Mouse (Mus musculus) heart, postnatal 14 days (tissue): ENCODE measurements around the gene Lrrc8d. TPM values are rescaled to one million over a fixed set of nuclear protein-coding genes. Genes with fewer than 3 reads are reported as not detected.
A peak's percentile ranks its signal among the peaks of the same experiment; 100 is the strongest.

Source experiments
- DNase-seq, 2 experiments: peaks; one replicate each; pipeline ENCODE4 v3.0.0; 2021 to 2022
- intact Hi-C: fragments of 180-260 bp; cut with DNase I; formaldehyde crosslinking; loops from one replicate; pipeline ENCODE4 v1.15.1; 2025
- long read RNA-seq, 2 experiments: library from polyadenylated mRNA; stranded (forward); transcript quantifications; one replicate each; pipeline ENCODE4 v2.0.0; 2021
- total RNA-seq, 2 experiments: library from RNA; stranded (reverse); gene quantifications; 2 replicates each; pipeline ENCODE4 v1.2.3; 2021

Lrrc8d gene
- total RNA-seq = 10 to 100 TPM; 11.6 to 14.9 TPM
- long read RNA-seq, experiment 1, transcript Lrrc8d-201 (3 exons, 3,923 nt) = major isoform, 6 of 9 reads
- long read RNA-seq, experiment 1, partial matches to known transcripts = 0 of 9 reads
- long read RNA-seq, experiment 1, other reads (novel, unspliced or antisense) = 2 of 9 reads
- long read RNA-seq, experiment 2, partial matches to known transcripts = 0 of 8 reads
- long read RNA-seq, experiment 2, other reads (novel, unspliced or antisense) = 3 of 8 reads

DNA sequence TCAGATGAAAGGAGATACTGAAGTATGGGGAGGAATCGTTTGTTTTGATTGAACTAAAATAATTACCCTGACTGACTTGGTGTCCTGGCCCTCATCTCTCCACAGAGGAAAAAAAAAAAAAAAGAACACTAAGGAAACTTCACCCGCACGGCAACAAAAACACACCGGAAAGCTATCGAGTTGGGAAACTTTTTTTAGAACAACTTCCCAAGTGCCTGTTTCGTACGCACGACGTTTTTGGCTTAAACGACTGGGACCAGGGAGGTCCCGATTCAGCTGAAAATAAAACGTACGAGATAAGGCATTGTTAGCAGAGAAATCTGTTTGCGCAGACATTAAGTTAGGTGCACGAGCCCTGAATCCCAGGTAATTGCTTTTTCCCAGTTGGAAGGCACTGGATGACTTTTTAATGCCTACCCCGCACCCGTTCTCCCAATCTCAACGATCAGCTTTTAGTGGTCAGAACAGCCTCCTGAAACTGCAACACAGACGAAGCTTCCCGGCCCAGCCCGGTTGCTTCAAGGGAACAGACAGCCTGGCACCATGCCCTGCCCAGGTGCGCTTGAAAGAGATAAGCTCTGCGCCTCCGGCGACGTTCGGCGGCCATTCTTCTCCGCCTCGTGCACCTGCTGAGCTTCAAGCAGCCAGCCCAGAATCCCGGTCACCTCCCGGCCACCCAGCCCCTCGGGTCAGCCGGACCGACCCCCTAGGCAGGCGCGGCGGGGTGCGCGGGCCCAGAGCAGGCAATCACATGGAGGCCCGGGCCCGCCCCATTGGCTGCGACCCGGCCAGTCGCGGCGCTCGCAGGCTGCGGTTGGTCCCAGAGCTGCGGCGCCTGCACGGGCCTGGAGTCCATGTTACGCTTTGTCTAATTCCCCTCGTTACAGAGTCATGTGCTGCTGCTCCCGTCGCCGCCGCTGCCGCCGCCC is at the start of gene Lrrc8d:
Gene Lrrc8d, plus strand, starts transcription at position 829 of the 929 bp plus-strand sequence.
- peak; percentile 90 for DNase-seq
- intact Hi-C loops = loop anchor here (5.0 kb wide), 1 partner anchor 93 kb away; no protein-coding TSS in a partner anchor

GRCm38 (mm10) chr5:105650728-105651479 is 48.9 kb upstream of the Lrrc8d start:
- intact Hi-C loops = loop anchor here (5.0 kb wide), 1 partner anchor 64 kb away; no protein-coding TSS in a partner anchor

DNA sequence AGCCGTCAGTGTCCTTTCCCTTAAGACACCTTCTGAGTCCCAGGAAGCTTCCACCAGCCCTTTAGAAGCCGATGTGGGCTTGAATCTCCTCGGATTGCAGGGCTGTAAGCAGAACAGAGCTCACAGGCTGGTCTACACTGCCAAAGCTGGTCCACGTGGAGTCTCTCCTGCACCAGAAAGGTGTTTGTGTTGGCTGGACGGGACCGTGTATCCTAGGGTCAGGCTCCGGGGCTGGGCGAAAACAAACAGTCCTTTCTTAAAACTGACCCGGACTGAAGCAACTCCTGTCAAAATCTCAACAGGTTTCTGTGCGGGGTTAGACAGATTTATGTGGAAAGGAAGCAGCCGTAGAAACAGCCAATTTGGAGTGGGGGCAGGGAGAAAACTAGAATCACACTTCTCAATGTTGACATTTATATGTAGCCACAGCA is 48.2 kb upstream of the Lrrc8d start:
- intact Hi-C loops = loop anchor here (5.0 kb wide), 1 partner anchor 64 kb away; no protein-coding TSS in a partner anchor
- no peak for DNase-seq

More at GRCm38 (mm10) chr5:105650728-105651479, 48.9 kb upstream of the Lrrc8d start:
- DNase-seq = no peak

GRCm38 (mm10) chr5:105654237-105655063 is 45.3 kb upstream of the Lrrc8d start:
- peak; percentile 84 to 89 for DNase-seq
- intact Hi-C loops = loop anchor here (1.0 to 5.0 kb wide), 4 partner anchors 67 to 249 kb away; partner anchors contain the start of gene Lrrc8c

- intact Hi-C loops = loop anchor here (2.0 kb wide), 1 partner anchor 162 kb away; no protein-coding TSS in a partner anchor
Measured at GRCm38 (mm10) chr5:105655100-105655734, 44.6 kb upstream of the Lrrc8d start.

GRCm38 (mm10) chr5:105661894-105662293 is 37.9 kb upstream of the Lrrc8d start:
- no peak for DNase-seq
- intact Hi-C loops = no loop called here

More at GRCm38 (mm10) chr5:105655100-105655734, 44.6 kb upstream of the Lrrc8d start:
- DNase-seq = no peak

DNA sequence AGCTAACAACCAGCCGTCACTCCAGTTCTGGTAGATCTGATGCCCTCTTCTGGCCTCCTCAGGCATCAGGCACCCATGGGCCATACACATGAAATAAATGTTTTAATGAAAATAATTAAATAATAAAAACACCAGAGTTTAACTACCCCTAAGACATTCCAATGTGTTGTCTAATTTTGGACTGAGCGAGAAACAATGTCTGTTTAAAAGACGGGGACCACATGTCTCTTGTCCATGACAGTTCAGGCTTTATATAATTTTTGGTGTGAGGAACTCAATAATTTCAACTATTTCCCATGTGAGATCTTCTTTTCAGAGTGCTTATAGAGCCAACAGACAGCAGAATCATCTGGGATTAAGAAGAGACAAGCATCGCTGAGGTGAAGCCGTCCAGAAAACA is 32.8 kb upstream of the Lrrc8d start:
- intact Hi-C loops = no loop called here
- DNase-seq = no peak

GRCm38 (mm10) chr5:105667411-105667810 is 32.4 kb upstream of the Lrrc8d start:
- DNase-seq = peak; percentile 33 to 52
- intact Hi-C loops = no loop called here

DNA sequence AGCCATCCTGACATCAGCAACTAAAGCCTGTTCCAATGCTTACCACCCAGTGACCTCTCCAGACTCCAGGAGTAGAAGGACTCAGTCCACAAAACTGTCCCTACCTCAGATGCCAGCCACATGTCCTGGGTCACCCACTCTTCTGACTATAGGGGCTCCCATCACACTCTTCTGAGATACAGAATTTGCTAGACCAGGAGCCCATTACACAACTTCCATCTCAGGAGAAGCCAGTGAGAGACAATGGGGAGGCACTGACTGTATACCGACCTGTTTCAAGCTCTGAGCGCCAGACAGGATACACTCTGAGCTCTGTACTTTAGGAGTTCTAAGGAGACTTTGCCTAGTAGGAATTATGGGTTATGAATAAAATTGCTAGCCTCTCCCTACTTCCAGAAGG is 30.7 kb upstream of the Lrrc8d start:
- no peak for DNase-seq
- intact Hi-C loops = no loop called here

DNA sequence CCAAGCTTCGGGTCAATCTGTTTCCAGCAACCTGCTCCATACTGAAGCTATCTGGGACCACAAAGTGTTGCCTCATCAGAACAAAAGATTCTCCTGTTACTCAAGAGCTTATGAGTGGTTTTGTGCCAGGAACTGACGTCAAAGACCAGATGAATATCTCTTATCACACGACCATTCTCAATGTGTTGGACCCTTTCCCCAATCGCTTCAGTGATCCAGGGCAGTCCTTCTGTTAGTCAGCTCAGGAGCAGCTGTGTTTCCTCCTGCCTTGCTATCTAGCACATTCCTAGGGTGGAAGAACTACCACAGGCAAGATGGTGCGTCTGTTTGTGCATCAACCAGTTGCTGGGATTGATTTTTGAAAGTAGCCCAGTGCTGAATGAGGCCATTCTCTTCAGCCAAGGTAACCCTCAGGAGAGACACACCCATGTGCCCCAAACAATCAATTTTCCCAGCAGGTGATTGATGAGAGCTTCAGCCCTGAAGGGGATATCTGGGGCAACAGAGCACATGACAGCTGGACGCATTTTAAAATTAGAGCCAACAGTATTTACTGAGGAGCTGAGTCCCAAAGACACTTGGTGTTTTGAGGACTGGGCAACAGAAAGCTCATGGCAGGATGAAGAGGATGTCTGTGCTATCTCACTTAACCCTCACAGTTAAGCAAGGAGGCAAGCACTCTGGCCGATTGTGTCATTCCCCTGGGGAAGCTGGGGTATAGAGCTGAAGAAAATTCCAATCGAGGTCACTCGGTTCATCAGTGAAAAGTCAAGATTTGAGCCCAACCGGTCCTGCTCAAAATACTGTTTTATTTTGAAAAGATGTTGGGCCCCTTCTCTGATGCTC is 30.0 kb upstream of the Lrrc8d start:
- no peak for DNase-seq
- intact Hi-C loops = no loop called here

DNA sequence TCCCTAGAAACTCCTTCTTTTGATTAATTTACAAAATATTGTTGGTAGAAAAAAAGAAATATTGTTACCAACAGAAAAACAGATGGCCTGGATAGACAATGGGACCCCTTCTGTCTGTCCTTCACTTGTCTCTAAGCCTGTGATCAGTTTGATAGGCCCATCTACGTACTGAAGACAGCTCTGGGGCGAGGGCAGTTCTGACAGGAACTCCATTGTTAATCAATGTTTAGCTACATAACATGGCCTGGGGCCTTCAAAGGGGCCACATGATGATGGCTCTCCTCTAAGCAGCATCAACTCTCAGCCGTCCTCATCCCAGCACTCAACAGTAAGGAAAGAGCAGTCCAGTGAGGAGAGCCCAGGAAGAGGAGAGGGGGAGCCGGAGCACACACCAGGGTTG is 27.4 kb upstream of the Lrrc8d start:
- DNase-seq = no peak
- intact Hi-C loops = no loop called here

DNA sequence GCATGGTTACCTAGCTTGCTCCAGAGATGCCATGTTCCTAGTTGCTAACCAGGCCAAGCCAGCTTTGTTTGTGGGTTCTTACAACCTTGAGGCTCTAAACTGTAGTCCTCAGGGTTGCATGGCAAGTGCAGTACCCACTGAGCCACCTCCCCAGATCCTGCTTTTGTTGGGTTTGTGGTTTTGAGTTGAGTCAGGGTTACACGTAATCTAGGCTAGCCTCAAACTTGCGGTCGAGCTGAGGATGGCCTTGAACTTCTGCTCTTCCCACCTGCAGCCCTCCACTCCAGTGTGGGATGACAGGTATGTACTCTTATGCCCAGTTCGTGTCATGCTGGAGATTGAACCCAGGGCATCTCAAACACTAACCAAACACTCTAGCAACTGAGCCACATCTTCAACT is 24.3 kb upstream of the Lrrc8d start:
- no peak for DNase-seq
- intact Hi-C loops = no loop called here

DNA sequence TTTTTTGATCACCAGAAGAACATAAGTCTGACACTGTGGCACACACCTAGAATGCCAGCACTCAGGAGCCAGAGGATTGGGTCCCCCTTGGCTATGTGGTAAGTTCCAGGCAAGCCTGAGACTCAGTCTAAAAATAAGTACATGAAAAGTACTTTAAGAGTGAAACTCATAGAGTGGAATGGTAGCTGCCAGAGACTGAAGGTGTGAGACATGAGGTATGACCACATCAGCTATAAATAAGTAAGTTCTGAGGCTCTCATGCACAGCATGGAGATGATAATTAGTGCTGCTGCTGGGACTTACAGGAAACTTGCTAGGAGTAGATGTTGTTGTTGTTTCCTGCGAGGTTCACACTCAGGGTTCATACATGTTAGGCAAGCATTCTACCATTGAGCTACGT is 22.7 kb upstream of the Lrrc8d start:
- no peak for DNase-seq
- intact Hi-C loops = no loop called here

DNA sequence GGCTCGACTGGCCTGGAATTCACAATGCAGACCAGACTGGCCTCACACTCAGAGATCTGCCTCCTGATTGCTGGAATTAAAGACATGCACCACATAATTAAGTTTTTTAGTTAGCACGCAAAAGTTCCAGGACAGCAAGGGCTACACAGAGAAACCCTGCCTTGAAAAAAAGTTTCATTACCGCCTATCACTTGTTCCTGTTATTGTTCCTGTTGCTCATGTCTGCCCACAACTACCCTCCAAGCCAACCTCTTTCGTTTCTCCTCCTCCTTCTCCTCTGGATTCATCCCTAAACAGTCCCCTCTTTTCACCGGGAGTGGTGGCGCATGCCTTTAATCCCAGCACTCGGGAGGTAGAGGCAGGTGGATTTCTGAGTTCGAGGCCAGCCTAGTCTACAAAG is 21.5 kb upstream of the Lrrc8d start:
- no peak for DNase-seq

DNA sequence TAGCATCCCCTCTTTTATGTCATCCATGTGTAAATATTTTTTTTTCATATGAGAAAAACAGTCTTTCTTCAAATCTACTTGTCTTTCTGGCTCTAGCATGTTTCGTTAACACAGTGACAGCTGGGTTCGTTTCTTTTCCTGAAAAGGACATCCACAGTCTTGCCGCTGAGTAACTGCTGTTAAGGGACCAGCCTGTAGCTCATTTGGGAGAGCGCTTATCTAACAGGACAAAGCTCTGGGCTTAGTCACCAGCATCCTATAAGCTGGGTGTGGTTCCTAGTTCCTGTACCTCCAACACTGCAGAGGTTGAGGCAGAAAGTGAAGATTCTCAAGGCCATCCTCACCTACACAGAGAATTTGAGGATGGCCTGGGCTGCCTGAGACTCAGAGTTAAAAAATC is 20.5 kb upstream of the Lrrc8d start:
- intact Hi-C loops = no loop called here
- no peak for DNase-seq

More for the DNA sequence above, 21.5 kb upstream of the Lrrc8d start:
- intact Hi-C loops = no loop called here

DNA sequence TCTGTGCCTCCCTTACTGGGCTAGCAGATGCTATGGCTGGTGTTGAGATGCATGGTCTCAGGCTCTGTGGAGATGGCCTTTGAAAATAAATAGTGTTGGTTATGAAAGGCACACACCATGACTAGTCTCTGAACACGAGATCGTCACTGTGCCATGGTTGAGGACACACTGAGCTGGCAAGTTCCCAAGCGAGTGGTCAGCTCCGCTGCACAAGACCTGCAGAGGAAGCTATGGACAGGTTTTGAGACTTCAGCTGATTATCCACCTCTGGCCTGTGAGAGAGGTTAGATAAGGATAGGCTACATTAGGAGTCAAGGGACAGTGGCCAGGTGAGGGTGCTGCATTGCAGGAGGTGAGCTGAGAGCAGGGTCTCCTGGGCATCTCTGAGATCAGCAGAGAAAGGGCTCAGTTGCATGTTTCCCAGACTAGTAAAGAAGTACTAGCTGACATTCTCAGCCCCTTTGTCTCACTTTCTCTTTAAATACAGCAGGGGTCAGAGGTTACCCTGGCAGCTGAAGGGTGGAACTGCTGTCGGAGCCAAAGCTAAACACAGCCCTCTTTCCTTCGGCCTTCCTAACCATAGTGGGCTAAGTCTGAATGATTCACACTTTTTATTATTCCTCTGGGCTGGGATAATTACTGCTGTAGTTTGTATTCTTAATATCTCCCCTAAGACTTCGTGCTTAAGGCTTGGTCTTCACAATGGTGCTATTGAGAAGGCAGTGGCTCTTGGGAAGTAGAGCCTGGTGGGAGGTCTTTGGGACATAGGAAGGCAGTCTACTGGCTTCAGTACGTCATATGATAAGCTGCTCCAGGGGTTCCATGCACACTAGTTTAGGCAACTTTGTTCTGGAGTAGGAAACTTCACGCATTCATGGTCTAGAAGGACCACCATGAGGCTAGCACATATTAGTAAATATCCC is 19.6 kb upstream of the Lrrc8d start:
- no peak for DNase-seq
- intact Hi-C loops = loop anchor here (1.0 to 10.0 kb wide), 2 partner anchors 188 to 275 kb away; no protein-coding TSS in a partner anchor

- intact Hi-C loops = loop anchor here (10.0 kb wide), 1 partner anchor 277 kb away; no protein-coding TSS in a partner anchor
- DNase-seq = no peak
Measured at GRCm38 (mm10) chr5:105682143-105682611, 17.6 kb upstream of the Lrrc8d start.
